Mouse (Mus musculus): ENCODE measurements at regions not wholly inside any gene's neighbourhood (a gene's known extent, or its start where the extent isn't known, plus 50 kb on each side); places are given as distances from the start of the nearest gene placed in this dataset.
A peak's percentile ranks its signal among the peaks of the same experiment; 100 is the strongest.

- Histone ChIP-seq H3K9ac (ENCODE audit: low read depth, low read length) (no peak overlapping the region), H3K4me3 (ENCODE audit: insufficient read depth, low read depth, low read length) (no peak overlapping the region), H3K36me3 (ENCODE audit: control insufficient read depth, insufficient read depth, low read length) (no peaks in the 10 kb centered on the region), H3K79me2 (ENCODE audit: control insufficient read depth, insufficient read depth, low read length) (no peaks in the 10 kb centered on the region), H3K27me3 (ENCODE audit: control insufficient read depth, insufficient read depth, low read length) (no peaks in the 10 kb centered on the region), H3K27ac (replicated peaks; ENCODE audit: insufficient read depth, low read depth, low read length) (no peak overlapping the region), H3K4me1 (ENCODE audit: control insufficient read depth, insufficient read depth, low read length) (no peaks in the 10 kb centered on the region)
- no peak for DNase-seq (ENCODE audit: extremely low read depth, low read depth, low spot score)
- no peak for TF ChIP-seq CTCF (IDR thresholded peaks at IDR 0.05; ENCODE audit: low read depth, low read length)
- WGBS: 86% methylated on average over 1 of the region's 1 CpGs
Observed at GRCm38 (mm10) chr14:36819826-36820225, 148.8 kb downstream of the Ccser2 start.

GRCm38 (mm10) chr14:36802418-36802817, 166.2 kb downstream of the Ccser2 start:
- Histone ChIP-seq H3K4me1 (ENCODE audit: control insufficient read depth, insufficient read depth, low read length) (no peaks in the 10 kb centered on the region), H3K27me3 (ENCODE audit: control insufficient read depth, insufficient read depth, low read length) (no peaks in the 10 kb centered on the region), H3K36me3 (ENCODE audit: control insufficient read depth, insufficient read depth, low read length) (no peaks in the 10 kb centered on the region), H3K79me2 (ENCODE audit: control insufficient read depth, insufficient read depth, low read length) (no peaks in the 10 kb centered on the region), H3K9ac (ENCODE audit: low read depth, low read length) (no peak overlapping the region), H3K27ac (replicated peaks; ENCODE audit: insufficient read depth, low read depth, low read length) (no peak overlapping the region), H3K4me3 (ENCODE audit: insufficient read depth, low read depth, low read length) (no peak overlapping the region)
- TF ChIP-seq POLR2A (IDR thresholded peaks at IDR 0.05; ENCODE audit: extremely low read depth, insufficient read depth, low read length): no peak
- TF ChIP-seq CTCF (IDR thresholded peaks at IDR 0.05; ENCODE audit: low read depth, low read length): no peak
- DNase-seq (ENCODE audit: extremely low read depth, low read depth, low spot score): no peak
- 84% methylated on average over 2 of the region's 3 CpGs for WGBS

- Histone ChIP-seq H3K36me3 (ENCODE audit: control insufficient read depth, insufficient read depth, low read length) (no peaks in the 10 kb centered on the region), H3K4me1 (ENCODE audit: control insufficient read depth, insufficient read depth, low read length) (no peaks in the 10 kb centered on the region), H3K9ac (ENCODE audit: low read depth, low read length) (no peak overlapping the region), H3K27ac (replicated peaks; ENCODE audit: insufficient read depth, low read depth, low read length) (no peak overlapping the region), H3K27me3 (ENCODE audit: control insufficient read depth, insufficient read depth, low read length) (no peaks in the 10 kb centered on the region), H3K79me2 (ENCODE audit: control insufficient read depth, insufficient read depth, low read length) (no peaks in the 10 kb centered on the region), H3K4me3 (ENCODE audit: insufficient read depth, low read depth, low read length) (no peak overlapping the region)
- 71% methylated on average over 1 of the region's 1 CpGs for WGBS
- TF ChIP-seq POLR2A (IDR thresholded peaks at IDR 0.05; ENCODE audit: extremely low read depth, insufficient read depth, low read length) (no peak), CTCF (IDR thresholded peaks at IDR 0.05; ENCODE audit: low read depth, low read length) (no peak)
- no peak for DNase-seq (ENCODE audit: extremely low read depth, low read depth, low spot score)
Observed at GRCm38 (mm10) chr14:36799820-36800219, 168.8 kb downstream of the Ccser2 start.

DNA sequence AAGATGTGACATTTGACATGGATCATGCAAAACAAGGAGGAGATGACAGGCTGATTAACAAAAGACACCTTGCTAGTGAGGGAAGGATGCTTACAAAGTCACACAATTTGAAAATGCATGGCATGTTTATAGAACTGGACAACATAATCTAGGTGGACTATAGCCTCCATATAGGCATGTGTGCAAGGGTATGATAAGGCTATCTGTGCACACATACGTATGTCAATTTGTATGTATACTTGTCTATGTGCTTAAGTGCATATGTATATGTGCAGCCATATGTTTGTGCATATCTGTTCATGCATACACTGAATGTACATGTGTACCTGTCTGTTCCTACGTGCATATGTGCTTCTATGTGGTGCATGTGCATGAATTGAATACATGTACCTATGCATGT, 186.7 kb downstream of the Ccser2 start:
- TF ChIP-seq POLR2A (IDR thresholded peaks at IDR 0.05; ENCODE audit: extremely low read depth, insufficient read depth, low read length): no peak
- no peak for TF ChIP-seq CTCF (IDR thresholded peaks at IDR 0.05; ENCODE audit: low read depth, low read length)
- no peak overlapping the region for H3K4me3 ChIP-seq (ENCODE audit: insufficient read depth, low read depth, low read length)
- WGBS: 74% methylated on average over 2 of the region's 2 CpGs

DNA sequence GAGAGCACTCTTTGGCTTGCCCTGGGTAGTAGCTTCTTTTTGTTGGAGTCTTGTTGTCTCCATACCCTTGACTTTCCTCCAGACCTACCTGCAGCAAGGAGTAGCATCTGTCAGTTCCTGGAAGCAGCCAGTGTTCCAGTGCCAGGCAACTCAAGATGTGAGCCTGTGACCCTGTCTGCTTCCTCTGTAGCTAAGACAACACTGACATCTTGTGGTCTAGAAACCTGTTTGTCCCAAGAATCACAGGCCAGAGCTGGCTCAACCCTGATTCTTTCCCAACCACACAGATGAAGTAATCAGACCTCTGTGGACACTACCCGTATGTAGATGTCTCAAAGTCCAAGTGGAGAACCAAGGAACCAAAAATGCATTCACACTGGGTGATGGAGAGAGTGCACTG, 189.6 kb downstream of the Ccser2 start:
- Histone ChIP-seq H3K4me1 (ENCODE audit: control insufficient read depth, insufficient read depth, low read length) (no peaks in the 10 kb centered on the region), H3K9ac (ENCODE audit: low read depth, low read length) (no peak overlapping the region), H3K4me3 (ENCODE audit: insufficient read depth, low read depth, low read length) (no peak overlapping the region), H3K27ac (replicated peaks; ENCODE audit: insufficient read depth, low read depth, low read length) (no peak overlapping the region), H3K27me3 (ENCODE audit: control insufficient read depth, insufficient read depth, low read length) (no peaks in the 10 kb centered on the region), H3K79me2 (ENCODE audit: control insufficient read depth, insufficient read depth, low read length) (no peaks in the 10 kb centered on the region), H3K36me3 (ENCODE audit: control insufficient read depth, insufficient read depth, low read length) (no peaks in the 10 kb centered on the region)
- 4% methylated on average over 1 of the region's 1 CpGs for WGBS
- peak; percentile 57 for DNase-seq (ENCODE audit: extremely low read depth, low read depth, low spot score)
- TF ChIP-seq POLR2A (IDR thresholded peaks at IDR 0.05; ENCODE audit: extremely low read depth, insufficient read depth, low read length) (no peak), CTCF (IDR thresholded peaks at IDR 0.05; ENCODE audit: low read depth, low read length) (peak; percentile 27)

More for the DNA sequence above, 186.7 kb downstream of the Ccser2 start:
- Histone ChIP-seq H3K27ac (replicated peaks; ENCODE audit: insufficient read depth, low read depth, low read length) (no peak overlapping the region), H3K4me1 (ENCODE audit: control insufficient read depth, insufficient read depth, low read length) (no peaks in the 10 kb centered on the region), H3K36me3 (ENCODE audit: control insufficient read depth, insufficient read depth, low read length) (no peaks in the 10 kb centered on the region), H3K27me3 (ENCODE audit: control insufficient read depth, insufficient read depth, low read length) (no peaks in the 10 kb centered on the region), H3K79me2 (ENCODE audit: control insufficient read depth, insufficient read depth, low read length) (no peaks in the 10 kb centered on the region), H3K9ac (ENCODE audit: low read depth, low read length) (no peak overlapping the region)
- DNase-seq (ENCODE audit: extremely low read depth, low read depth, low spot score): no peak

DNA sequence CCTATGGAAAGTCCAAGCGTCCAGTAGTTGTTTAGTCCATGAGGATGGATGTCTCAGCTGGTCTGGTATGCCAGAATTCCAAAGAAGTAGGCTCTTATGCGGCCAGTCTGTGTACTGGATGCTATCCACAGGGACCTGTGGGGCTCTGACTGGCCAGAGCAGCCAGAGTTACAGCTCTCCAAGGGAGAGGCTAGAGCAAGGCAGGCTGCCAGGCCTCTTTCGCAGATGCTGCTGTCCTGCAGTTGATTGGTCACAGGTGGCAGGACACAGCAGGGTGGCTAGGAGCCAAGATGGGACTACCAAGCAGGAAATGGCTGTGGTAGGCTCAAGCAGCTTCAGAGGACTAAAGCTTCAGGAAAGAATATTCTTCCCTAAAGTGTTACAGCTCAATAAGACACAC, 194.2 kb downstream of the Ccser2 start:
- H3K27me3 ChIP-seq (ENCODE audit: control insufficient read depth, insufficient read depth, low read length): no peaks in the 10 kb centered on the region
- H3K4me1 ChIP-seq (ENCODE audit: control insufficient read depth, insufficient read depth, low read length): no peaks in the 10 kb centered on the region
- H3K4me3 ChIP-seq (ENCODE audit: insufficient read depth, low read depth, low read length): no peak overlapping the region
- 76% methylated on average over 3 of the region's 3 CpGs for WGBS
- no peaks in the 10 kb centered on the region for H3K36me3 ChIP-seq (ENCODE audit: control insufficient read depth, insufficient read depth, low read length)
- TF ChIP-seq CTCF (IDR thresholded peaks at IDR 0.05; ENCODE audit: low read depth, low read length) (no peak), POLR2A (IDR thresholded peaks at IDR 0.05; ENCODE audit: extremely low read depth, insufficient read depth, low read length) (no peak)
- H3K9ac ChIP-seq (ENCODE audit: low read depth, low read length): no peak overlapping the region
- no peaks in the 10 kb centered on the region for H3K79me2 ChIP-seq (ENCODE audit: control insufficient read depth, insufficient read depth, low read length)
- H3K27ac ChIP-seq (replicated peaks; ENCODE audit: insufficient read depth, low read depth, low read length): no peak overlapping the region
- DNase-seq (ENCODE audit: extremely low read depth, low read depth, low spot score): no peak

All from liver, adult 2 months (tissue).